Mouse (Mus musculus): ENCODE data around the gene Celf2. TPM values are rescaled to one million over a fixed set of nuclear protein-coding genes. Genes with fewer than 3 reads are reported as not detected.

Gene Celf2
- polyA plus RNA-seq, 1 experiment, result 17.4 TPM

GRCm38 (mm10) chr2:7531185-7531960 lies 22.0 kb upstream of the Celf2 start:
- TF ChIP-seq CTCF (IDR thresholded peaks at IDR 0.05; ENCODE audit: control insufficient read depth, insufficient read depth, insufficient replicate concordance, low read depth, low read length), result no peak
- Histone ChIP-seq H3K36me3 (ENCODE audit: control insufficient read depth, insufficient read depth, low read length) (no peaks in the 10 kb centered on the region), H3K4me3 (ENCODE audit: control insufficient read depth, low read depth, low read length) (no peak overlapping the region), H3K27ac (ENCODE audit: control insufficient read depth, insufficient read depth, low read depth, low read length) (no peak overlapping the region), H3K4me1 (ENCODE audit: control insufficient read depth, insufficient read depth, low read length) (no peaks in the 10 kb centered on the region), H3K27me3 (ENCODE audit: control insufficient read depth, insufficient read depth, low read length) (no peaks in the 10 kb centered on the region)

- Histone ChIP-seq H3K36me3 (ENCODE audit: control insufficient read depth, insufficient read depth, low read length) (no peaks in the 10 kb centered on the region), H3K4me3 (ENCODE audit: control insufficient read depth, low read depth, low read length) (no peak overlapping the region), H3K27me3 (ENCODE audit: control insufficient read depth, insufficient read depth, low read length) (no peaks in the 10 kb centered on the region), H3K27ac (ENCODE audit: control insufficient read depth, insufficient read depth, low read depth, low read length) (no peak overlapping the region), H3K4me1 (ENCODE audit: control insufficient read depth, insufficient read depth, low read length) (no peaks in the 10 kb centered on the region)
- TF ChIP-seq CTCF (IDR thresholded peaks at IDR 0.05; ENCODE audit: control insufficient read depth, insufficient read depth, insufficient replicate concordance, low read depth, low read length) (no peak), POLR2A (IDR thresholded peaks at IDR 0.05; ENCODE audit: control insufficient read depth, low read depth, low read length) (no peak)
These were observed 21.3 kb upstream of the Celf2 start for GRCm38 (mm10) chr2:7530461-7531184.

DNA sequence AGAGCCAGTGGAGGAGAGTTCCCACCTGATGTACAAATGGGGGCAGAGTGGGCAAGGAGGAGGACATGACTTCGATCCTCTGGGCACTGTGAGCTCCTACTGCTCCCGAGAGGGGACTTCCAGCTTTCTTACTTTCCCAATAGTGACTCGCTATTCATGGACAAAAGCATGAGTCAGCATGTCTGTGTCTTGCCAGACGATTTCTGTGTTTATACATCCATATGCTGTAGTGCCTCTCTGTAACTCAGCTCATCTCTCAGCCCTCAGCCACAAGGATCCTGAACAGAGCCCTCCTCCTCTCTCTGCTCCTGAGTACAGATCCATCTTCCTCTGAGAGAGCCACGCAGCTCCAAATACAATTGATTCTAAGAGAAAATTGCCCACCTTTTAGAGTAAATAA lies 20.3 kb upstream of the Celf2 start:
- no peak overlapping the region for H3K27ac ChIP-seq (ENCODE audit: control insufficient read depth, insufficient read depth, low read depth, low read length)
- H3K27me3 ChIP-seq (ENCODE audit: control insufficient read depth, insufficient read depth, low read length), result no peaks in the 10 kb centered on the region
- no peaks in the 10 kb centered on the region for H3K4me1 ChIP-seq (ENCODE audit: control insufficient read depth, insufficient read depth, low read length)
- TF ChIP-seq CTCF (IDR thresholded peaks at IDR 0.05; ENCODE audit: control insufficient read depth, insufficient read depth, insufficient replicate concordance, low read depth, low read length) (no peak), POLR2A (IDR thresholded peaks at IDR 0.05; ENCODE audit: control insufficient read depth, low read depth, low read length) (no peak)
- no peaks in the 10 kb centered on the region for H3K36me3 ChIP-seq (ENCODE audit: control insufficient read depth, insufficient read depth, low read length)
- no peak overlapping the region for H3K4me3 ChIP-seq (ENCODE audit: control insufficient read depth, low read depth, low read length)

GRCm38 (mm10) chr2:7526696-7527095 lies 17.3 kb upstream of the Celf2 start:
- Histone ChIP-seq H3K27me3 (ENCODE audit: control insufficient read depth, insufficient read depth, low read length) (no peaks in the 10 kb centered on the region), H3K36me3 (ENCODE audit: control insufficient read depth, insufficient read depth, low read length) (no peaks in the 10 kb centered on the region), H3K4me3 (ENCODE audit: control insufficient read depth, low read depth, low read length) (no peak overlapping the region), H3K27ac (ENCODE audit: control insufficient read depth, insufficient read depth, low read depth, low read length) (no peak overlapping the region), H3K4me1 (ENCODE audit: control insufficient read depth, insufficient read depth, low read length) (no peaks in the 10 kb centered on the region)
- no peak for TF ChIP-seq POLR2A (IDR thresholded peaks at IDR 0.05; ENCODE audit: control insufficient read depth, low read depth, low read length)
- TF ChIP-seq CTCF (IDR thresholded peaks at IDR 0.05; ENCODE audit: control insufficient read depth, insufficient read depth, insufficient replicate concordance, low read depth, low read length), result no peak

GRCm38 (mm10) chr2:7519473-7519872 lies 10.1 kb upstream of the Celf2 start:
- Histone ChIP-seq H3K27me3 (ENCODE audit: control insufficient read depth, insufficient read depth, low read length) (no peaks in the 10 kb centered on the region), H3K27ac (ENCODE audit: control insufficient read depth, insufficient read depth, low read depth, low read length) (no peak overlapping the region), H3K4me1 (ENCODE audit: control insufficient read depth, insufficient read depth, low read length) (no peaks in the 10 kb centered on the region), H3K36me3 (ENCODE audit: control insufficient read depth, insufficient read depth, low read length) (no peaks in the 10 kb centered on the region), H3K4me3 (ENCODE audit: control insufficient read depth, low read depth, low read length) (no peak overlapping the region)
- TF ChIP-seq POLR2A (IDR thresholded peaks at IDR 0.05; ENCODE audit: control insufficient read depth, low read depth, low read length), result no peak

GRCm38 (mm10) chr2:7493420-7493819 lies 15.9 kb downstream of the Celf2 start:
- Histone ChIP-seq H3K36me3 (ENCODE audit: control insufficient read depth, insufficient read depth, low read length) (no peaks in the 10 kb centered on the region), H3K4me3 (ENCODE audit: control insufficient read depth, low read depth, low read length) (no peak overlapping the region), H3K27me3 (ENCODE audit: control insufficient read depth, insufficient read depth, low read length) (no peaks in the 10 kb centered on the region), H3K27ac (ENCODE audit: control insufficient read depth, insufficient read depth, low read depth, low read length) (no peak overlapping the region), H3K4me1 (ENCODE audit: control insufficient read depth, insufficient read depth, low read length) (no peaks in the 10 kb centered on the region)
- TF ChIP-seq CTCF (IDR thresholded peaks at IDR 0.05; ENCODE audit: control insufficient read depth, insufficient read depth, insufficient replicate concordance, low read depth, low read length) (no peak), POLR2A (IDR thresholded peaks at IDR 0.05; ENCODE audit: control insufficient read depth, low read depth, low read length) (no peak)

DNA sequence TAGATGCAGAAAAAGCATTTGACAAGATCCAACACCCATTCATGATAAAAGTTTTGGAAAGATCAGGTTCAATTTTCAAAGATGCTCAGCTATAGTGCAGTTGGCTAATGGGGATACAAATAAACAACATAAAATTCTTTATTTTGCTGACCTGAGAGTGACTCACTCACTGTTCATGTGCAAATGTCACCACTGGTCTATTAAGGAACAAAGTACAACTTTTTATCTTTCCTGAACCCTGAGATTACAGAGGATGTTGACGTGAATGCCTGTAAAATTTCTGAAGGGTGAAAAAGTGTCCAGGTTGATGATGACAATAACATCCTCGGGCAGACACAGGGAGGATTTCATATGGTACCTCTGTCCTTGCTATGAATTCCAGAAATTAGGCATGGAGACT lies 24.4 kb downstream of the Celf2 start:
- TF ChIP-seq POLR2A (IDR thresholded peaks at IDR 0.05; ENCODE audit: control insufficient read depth, low read depth, low read length) (no peak), CTCF (IDR thresholded peaks at IDR 0.05; ENCODE audit: control insufficient read depth, insufficient read depth, insufficient replicate concordance, low read depth, low read length) (no peak)
- Histone ChIP-seq H3K27ac (ENCODE audit: control insufficient read depth, insufficient read depth, low read depth, low read length) (no peak overlapping the region), H3K27me3 (ENCODE audit: control insufficient read depth, insufficient read depth, low read length) (no peaks in the 10 kb centered on the region)

More for the DNA sequence above, 24.4 kb downstream of the Celf2 start:
- H3K4me3 ChIP-seq (ENCODE audit: control insufficient read depth, low read depth, low read length), result no peak overlapping the region
- no peaks in the 10 kb centered on the region for H3K36me3 ChIP-seq (ENCODE audit: control insufficient read depth, insufficient read depth, low read length)
- H3K4me1 ChIP-seq (ENCODE audit: control insufficient read depth, insufficient read depth, low read length), result no peaks in the 10 kb centered on the region
